Mouse (Mus musculus): Measurements from ENCODE around the gene Ccnd2. TPM values are rescaled to one million over a fixed set of nuclear protein-coding genes. Genes with fewer than 3 reads are reported as not detected.
A peak's percentile ranks its signal among the peaks of the same experiment; 100 is the strongest.

The Ccnd2 gene
- polyA plus RNA-seq, 1 experiment from 2014 or later, result 500 TPM

- no peak for ATAC-seq (ENCODE audit: low read depth)
- Histone ChIP-seq H3K4me1 (replicated peaks; ENCODE audit: control insufficient read depth, insufficient read depth, low read length) (no peaks in the 10 kb centered on the region), H3K9me3 (ENCODE audit: control insufficient read depth, low read length) (no peaks in the 10 kb centered on the region), H3K27ac (ENCODE audit: low read length) (no peak overlapping the region), H3K27me3 (ENCODE audit: control insufficient read depth, insufficient read depth, low read depth, low read length) (no peaks in the 10 kb centered on the region), H3K4me3 (ENCODE audit: low read length) (no peak overlapping the region), H3K4me2 (ENCODE audit: low read depth, low read length) (no peak overlapping the region), H3K36me3 (ENCODE audit: control insufficient read depth, insufficient read depth, low read length) (no peaks in the 10 kb centered on the region; the same call in 1 of the 2 replicates), H3K9ac (ENCODE audit: low read length) (no peak overlapping the region)
- WGBS, result 66% methylated on average over 4 of the region's 4 CpGs
Measured at GRCm38 (mm10) chr6:127122221-127122806, 29.7 kb downstream of the Ccnd2 start.

- 68% methylated on average over 23 of the region's 23 CpGs for WGBS
- no peak for ATAC-seq (ENCODE audit: low read depth)
Measured at GRCm38 (mm10) chr6:127114753-127115456, 37.1 kb downstream of the Ccnd2 start.

GRCm38 (mm10) chr6:127109402-127109930, 42.5 kb downstream of the Ccnd2 start, which contains the start of gene Tigar:
Tigar (minus strand) TSS chr6:127109557.
- Histone ChIP-seq H3K27me3 (ENCODE audit: control insufficient read depth, insufficient read depth, low read depth, low read length) (no peaks in the 10 kb centered on the region), H3K4me1 (replicated peaks; ENCODE audit: control insufficient read depth, insufficient read depth, low read length) (peaks cover 6% of the 10 kb centered on the region), H3K4me2 (ENCODE audit: low read depth, low read length) (peak within 1 kb of the TSS; percentile 84), H3K9ac (ENCODE audit: low read length) (peak within 1 kb of the TSS; percentile 53), H3K36me3 (ENCODE audit: control insufficient read depth, insufficient read depth, low read length) (no peaks in the 10 kb centered on the region), H3K4me3 (ENCODE audit: low read length) (peak within 1 kb of the TSS; percentile 55), H3K27ac (ENCODE audit: low read length) (no peak within 1 kb of the TSS), H3K9me3 (ENCODE audit: control insufficient read depth, low read length) (no peaks in the 10 kb centered on the region)
- ATAC-seq (ENCODE audit: low read depth), result peak; percentile 99
- under 1% methylated on average over 37 of the region's 37 CpGs for WGBS

More at GRCm38 (mm10) chr6:127114753-127115456, 37.1 kb downstream of the Ccnd2 start:
- Histone ChIP-seq H3K4me2 (ENCODE audit: low read depth, low read length) (no peak overlapping the region), H3K27ac (ENCODE audit: low read length) (no peak overlapping the region), H3K9ac (ENCODE audit: low read length) (no peak overlapping the region), H3K4me3 (ENCODE audit: low read length) (no peak overlapping the region), H3K4me1 (replicated peaks; ENCODE audit: control insufficient read depth, insufficient read depth, low read length) (no peaks in the 10 kb centered on the region), H3K36me3 (ENCODE audit: control insufficient read depth, insufficient read depth, low read length) (no peaks in the 10 kb centered on the region), H3K9me3 (ENCODE audit: control insufficient read depth, low read length) (no peaks in the 10 kb centered on the region), H3K27me3 (ENCODE audit: control insufficient read depth, insufficient read depth, low read depth, low read length) (no peaks in the 10 kb centered on the region)

GRCm38 (mm10) chr6:127108368-127109060, 43.5 kb downstream of the Ccnd2 start:
- peak overlapping the region; percentile 53; the same call in 1 of the 2 replicates for H3K9ac ChIP-seq (ENCODE audit: low read length)
- no peaks in the 10 kb centered on the region for H3K36me3 ChIP-seq (ENCODE audit: control insufficient read depth, insufficient read depth, low read length)
- peak overlapping the region; percentile 55 for H3K4me3 ChIP-seq (ENCODE audit: low read length)
- no peaks in the 10 kb centered on the region for H3K27me3 ChIP-seq (ENCODE audit: control insufficient read depth, insufficient read depth, low read depth, low read length)
- no peak for ATAC-seq (ENCODE audit: low read depth)
- peaks cover 6% of the 10 kb centered on the region for H3K4me1 ChIP-seq (replicated peaks; ENCODE audit: control insufficient read depth, insufficient read depth, low read length)
- no peaks in the 10 kb centered on the region for H3K9me3 ChIP-seq (ENCODE audit: control insufficient read depth, low read length)
- 13% methylated on average over 20 of the region's 20 CpGs for WGBS
- H3K4me2 ChIP-seq (ENCODE audit: low read depth, low read length), result peak overlapping the region; percentile 84
- no peak overlapping the region for H3K27ac ChIP-seq (ENCODE audit: low read length)

GRCm38 (mm10) chr6:127107413-127107812, 44.6 kb downstream of the Ccnd2 start:
- no peak overlapping the region for H3K27ac ChIP-seq (ENCODE audit: low read length)
- H3K9ac ChIP-seq (ENCODE audit: low read length), result no peak overlapping the region
- H3K4me1 ChIP-seq (replicated peaks; ENCODE audit: control insufficient read depth, insufficient read depth, low read length), result peaks cover 6% of the 10 kb centered on the region
- no peak for ATAC-seq (ENCODE audit: low read depth)
- H3K4me3 ChIP-seq (ENCODE audit: low read length), result no peak overlapping the region
- H3K27me3 ChIP-seq (ENCODE audit: control insufficient read depth, insufficient read depth, low read depth, low read length), result no peaks in the 10 kb centered on the region
- no peaks in the 10 kb centered on the region for H3K9me3 ChIP-seq (ENCODE audit: control insufficient read depth, low read length)
- no peak overlapping the region for H3K4me2 ChIP-seq (ENCODE audit: low read depth, low read length)
- no peaks in the 10 kb centered on the region for H3K36me3 ChIP-seq (ENCODE audit: control insufficient read depth, insufficient read depth, low read length)

DNA sequence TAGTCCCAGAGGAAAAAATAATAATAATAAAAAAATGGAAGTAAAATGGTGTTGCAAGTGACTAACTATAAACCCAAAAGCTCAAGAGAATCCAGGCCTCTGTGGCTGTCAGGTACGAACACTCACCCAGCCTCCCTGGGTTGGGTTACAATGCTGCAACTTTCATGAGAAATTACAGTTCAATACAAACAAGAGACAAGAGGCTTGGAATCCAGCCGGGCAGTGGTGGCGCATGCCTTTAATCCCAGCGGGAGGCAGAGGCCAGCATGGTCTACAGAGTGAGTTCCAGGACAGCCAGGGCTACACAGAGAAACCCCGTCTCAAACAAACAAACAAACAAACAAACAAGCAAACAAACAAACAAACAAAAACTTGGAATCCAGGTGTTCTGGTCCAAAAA, 45.3 kb downstream of the Ccnd2 start:
- no peak for ATAC-seq (ENCODE audit: low read depth)
- Histone ChIP-seq H3K36me3 (ENCODE audit: control insufficient read depth, insufficient read depth, low read length) (no peaks in the 10 kb centered on the region), H3K4me3 (ENCODE audit: low read length) (no peak overlapping the region), H3K9me3 (ENCODE audit: control insufficient read depth, low read length) (no peaks in the 10 kb centered on the region), H3K4me1 (replicated peaks; ENCODE audit: control insufficient read depth, insufficient read depth, low read length) (peaks cover 6% of the 10 kb centered on the region), H3K4me2 (ENCODE audit: low read depth, low read length) (no peak overlapping the region), H3K27me3 (ENCODE audit: control insufficient read depth, insufficient read depth, low read depth, low read length) (no peaks in the 10 kb centered on the region), H3K9ac (ENCODE audit: low read length) (no peak overlapping the region), H3K27ac (ENCODE audit: low read length) (no peak overlapping the region)
- 46% methylated on average over 5 of the region's 5 CpGs for WGBS

- no peak overlapping the region for H3K4me2 ChIP-seq (ENCODE audit: low read depth, low read length)
- peaks cover 6% of the 10 kb centered on the region for H3K4me1 ChIP-seq (replicated peaks; ENCODE audit: control insufficient read depth, insufficient read depth, low read length)
- H3K27me3 ChIP-seq (ENCODE audit: control insufficient read depth, insufficient read depth, low read depth, low read length), result no peaks in the 10 kb centered on the region
- H3K9ac ChIP-seq (ENCODE audit: low read length), result no peak overlapping the region
- H3K27ac ChIP-seq (ENCODE audit: low read length), result no peak overlapping the region
- H3K36me3 ChIP-seq (ENCODE audit: control insufficient read depth, insufficient read depth, low read length), result no peaks in the 10 kb centered on the region
- no peak overlapping the region for H3K4me3 ChIP-seq (ENCODE audit: low read length)
- WGBS, result 78% methylated on average over 5 of the region's 5 CpGs
- ATAC-seq (ENCODE audit: low read depth), result no peak
- no peaks in the 10 kb centered on the region for H3K9me3 ChIP-seq (ENCODE audit: control insufficient read depth, low read length)
Measured at GRCm38 (mm10) chr6:127106189-127106588, 45.8 kb downstream of the Ccnd2 start.

GRCm38 (mm10) chr6:127105107-127105506, 46.9 kb downstream of the Ccnd2 start:
- H3K36me3 ChIP-seq (ENCODE audit: control insufficient read depth, insufficient read depth, low read length), result no peaks in the 10 kb centered on the region
- H3K4me1 ChIP-seq (replicated peaks; ENCODE audit: control insufficient read depth, insufficient read depth, low read length), result peaks cover 6% of the 10 kb centered on the region
- no peaks in the 10 kb centered on the region for H3K27me3 ChIP-seq (ENCODE audit: control insufficient read depth, insufficient read depth, low read depth, low read length)
- no peaks in the 10 kb centered on the region for H3K9me3 ChIP-seq (ENCODE audit: control insufficient read depth, low read length)
- no peak overlapping the region for H3K9ac ChIP-seq (ENCODE audit: low read length)
- ATAC-seq (ENCODE audit: low read depth), result no peak
- no peak overlapping the region for H3K4me2 ChIP-seq (ENCODE audit: low read depth, low read length)
- no peak overlapping the region for H3K27ac ChIP-seq (ENCODE audit: low read length)
- 55% methylated on average over 6 of the region's 6 CpGs for WGBS
- no peak overlapping the region for H3K4me3 ChIP-seq (ENCODE audit: low read length)

DNA sequence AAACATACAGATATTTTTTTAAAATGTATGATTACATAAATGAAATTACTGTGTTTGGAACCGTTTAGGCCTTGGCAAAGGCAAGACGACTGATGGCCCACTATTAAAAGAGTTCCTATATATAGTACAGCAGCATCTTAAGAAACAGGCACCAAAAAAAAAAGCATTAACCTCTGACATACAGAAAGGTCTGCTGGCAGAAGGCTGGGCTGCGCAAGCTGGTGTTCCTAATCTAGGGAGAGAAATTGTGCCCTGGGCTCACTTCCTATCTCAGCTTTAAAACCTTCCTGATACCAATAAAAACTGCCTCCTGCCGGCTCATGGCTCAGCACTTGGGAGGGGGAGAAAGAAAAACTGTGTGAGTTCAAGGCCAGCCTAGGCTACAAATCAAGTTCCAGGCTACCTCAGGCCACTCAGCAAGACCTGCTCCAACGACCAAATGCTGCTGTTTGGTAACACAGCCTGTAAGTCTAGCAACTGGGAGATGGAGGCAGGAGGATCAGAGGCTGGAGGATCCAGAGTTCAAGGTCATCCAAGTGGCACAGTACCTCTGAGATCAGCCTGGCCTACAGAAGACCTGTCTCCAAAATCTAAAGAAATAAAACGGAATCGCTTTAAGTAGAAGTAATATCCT, 47.5 kb downstream of the Ccnd2 start:
- H3K27ac ChIP-seq (ENCODE audit: low read length), result no peak overlapping the region
- ATAC-seq (ENCODE audit: low read depth), result no peak
- no peaks in the 10 kb centered on the region for H3K9me3 ChIP-seq (ENCODE audit: control insufficient read depth, low read length)
- H3K9ac ChIP-seq (ENCODE audit: low read length), result no peak overlapping the region
- H3K27me3 ChIP-seq (ENCODE audit: control insufficient read depth, insufficient read depth, low read depth, low read length), result no peaks in the 10 kb centered on the region
- H3K4me3 ChIP-seq (ENCODE audit: low read length), result no peak overlapping the region
- 75% methylated on average over 7 of the region's 7 CpGs for WGBS
- H3K4me2 ChIP-seq (ENCODE audit: low read depth, low read length), result no peak overlapping the region
- H3K4me1 ChIP-seq (replicated peaks; ENCODE audit: control insufficient read depth, insufficient read depth, low read length), result peaks cover 3% of the 10 kb centered on the region; the same call in 1 of the 2 replicates
- no peaks in the 10 kb centered on the region for H3K36me3 ChIP-seq (ENCODE audit: control insufficient read depth, insufficient read depth, low read length)
